Mouse (Mus musculus) stomach, embryonic 16.5 days (tissue): ENCODE measurements around the gene 1700069L16Rik. TPM values are rescaled to one million over a fixed set of nuclear protein-coding genes. Genes with fewer than 3 reads are reported as not detected.
A peak's percentile ranks its signal among the peaks of the same experiment; 100 is the strongest.

Source experiments
- ATAC-seq: fragments of 200-750 bp; cut with Nextera tagmentation; 2 replicates; pipeline ENCODE4 v1.8.0; 2017; ENCODE audit warnings: moderate number of reproducible peaks, moderate TSS enrichment; ENCODE audit not compliant: insufficient read depth, low FRiP score
- H3K27ac ChIP-seq: fragments of 300-500 bp; sonication (generic); 2 replicates; pipeline ENCODE4 v1.5.1; 2014; ENCODE audit warnings: low read length
- H3K27me3 ChIP-seq: fragments of 300-500 bp; sonication (generic); 2 replicates; pipeline ENCODE4 v1.6.1; 2014; ENCODE audit warnings: low read length, control low read depth, mixed read lengths; ENCODE audit not compliant: control insufficient read depth, insufficient read depth
- H3K36me3 ChIP-seq: fragments of 300-500 bp; sonication (generic); 2 replicates; pipeline ENCODE4 v1.6.1; 2014; ENCODE audit warnings: low read length; ENCODE audit not compliant: control insufficient read depth, insufficient read depth
- H3K4me1 ChIP-seq: fragments of 300-500 bp; sonication (generic); 2 replicates; pipeline ENCODE4 v1.6.1; 2014; ENCODE audit warnings: low read length, control low read depth, mixed read lengths; ENCODE audit not compliant: control insufficient read depth, insufficient read depth
- H3K4me2 ChIP-seq: fragments of 300-500 bp; sonication (generic); 2 replicates; pipeline ENCODE4 v1.6.1; 2014; ENCODE audit warnings: low read depth, low read length, mixed read lengths
- H3K4me3 ChIP-seq: fragments of 300-500 bp; sonication (generic); replicated peaks from 2 replicates; pipeline ENCODE4 v1.5.1; 2014; ENCODE audit warnings: mild to moderate bottlenecking, low read length
- H3K9ac ChIP-seq: fragments of 300-500 bp; sonication (generic); 2 replicates; pipeline ENCODE4 v1.6.1; 2014; ENCODE audit warnings: low read length
- H3K9me3 ChIP-seq: fragments of 300-500 bp; sonication (generic); replicated peaks from 2 replicates; pipeline ENCODE4 v1.6.1; 2016; ENCODE audit warnings: low read length, control low read depth; ENCODE audit not compliant: control insufficient read depth
- WGBS: fragments of 180-500 bp; shearing (Covaris S2); extraction: QIAGEN DNeasy Blood & Tissue Kit; methylation state at CpG from one replicate; pipeline ENCODE4 v1.1.7; 2014; 5-methylcytosine and 5-hydroxymethylcytosine counted together
- polyA plus RNA-seq: library from polyadenylated mRNA; unstranded; fragments of >200 nt; fragmentation: Nextera tagmentation; extraction: Ambion mirVana; gene quantifications from 2 replicates; pipeline ENCODE4 v1.2.1, GENCODE M21; 2015

Gene 1700069L16Rik
- polyA plus RNA-seq, 1 experiment from 2014 or later = not detected

- ATAC-seq = peak; percentile 96
- H3K9ac ChIP-seq = peak within 1 kb of the TSS; percentile 78
- peaks cover 14% of the 10 kb centered on the region for H3K4me1 ChIP-seq
- no peaks in the 10 kb centered on the region for H3K27me3 ChIP-seq
- H3K27ac ChIP-seq = peak within 1 kb of the TSS; percentile 95
- WGBS = under 1% methylated on average over 71 of the region's 71 CpGs
- peak within 1 kb of the TSS; percentile 81 for H3K4me2 ChIP-seq
- H3K4me3 ChIP-seq = peak within 1 kb of the TSS; percentile 71
- no peaks in the 10 kb centered on the region for H3K9me3 ChIP-seq
- H3K36me3 ChIP-seq = peaks cover 9% of the 10 kb centered on the region
Observed at GRCm38 (mm10) chr5:113735345-113736112, 11.0 kb upstream of the 1700069L16Rik start, which contains the start of gene Ficd. TSS of gene Ficd (plus strand) at chr5:113735803.

- peak overlapping the region; percentile 81 for H3K4me2 ChIP-seq
Observed at GRCm38 (mm10) chr5:113735023-113735344, 10.4 kb upstream of the 1700069L16Rik start.

GRCm38 (mm10) chr5:113734376-113734775 is 9.8 kb upstream of the 1700069L16Rik start:
- Histone ChIP-seq H3K36me3 (peaks cover 9% of the 10 kb centered on the region), H3K9me3 (no peaks in the 10 kb centered on the region), H3K4me2 (no peak overlapping the region), H3K4me1 (peaks cover 14% of the 10 kb centered on the region), H3K9ac (no peak overlapping the region), H3K27ac (no peak overlapping the region), H3K4me3 (no peak overlapping the region), H3K27me3 (no peaks in the 10 kb centered on the region)
- 59% methylated on average over 5 of the region's 5 CpGs for WGBS
- no peak for ATAC-seq

More at GRCm38 (mm10) chr5:113735023-113735344, 10.4 kb upstream of the 1700069L16Rik start:
- WGBS = 15% methylated on average over 7 of the region's 7 CpGs
- Histone ChIP-seq H3K9me3 (no peaks in the 10 kb centered on the region), H3K36me3 (peaks cover 9% of the 10 kb centered on the region), H3K27ac (peak overlapping the region; percentile 95), H3K27me3 (no peaks in the 10 kb centered on the region), H3K9ac (peak overlapping the region; percentile 76), H3K4me3 (peak overlapping the region; percentile 71), H3K4me1 (peaks cover 14% of the 10 kb centered on the region)
- ATAC-seq = no peak

GRCm38 (mm10) chr5:113732182-113732581 is 7.6 kb upstream of the 1700069L16Rik start:
- Histone ChIP-seq H3K9ac (no peak overlapping the region), H3K9me3 (no peaks in the 10 kb centered on the region), H3K4me3 (no peak overlapping the region), H3K36me3 (no peaks in the 10 kb centered on the region), H3K27me3 (no peaks in the 10 kb centered on the region), H3K4me2 (no peak overlapping the region), H3K4me1 (peaks cover 13% of the 10 kb centered on the region), H3K27ac (no peak overlapping the region)
- 26% methylated on average over 6 of the region's 6 CpGs for WGBS
- no peak for ATAC-seq

GRCm38 (mm10) chr5:113731174-113731573 is 6.6 kb upstream of the 1700069L16Rik start:
- H3K9ac ChIP-seq = no peak overlapping the region
- 79% methylated on average over 7 of the region's 7 CpGs for WGBS
- H3K27ac ChIP-seq = no peak overlapping the region
- 0 out of 2 replicates have a peak, but pooled peaks cover 2% of the 10 kb centered on the region for H3K27me3 ChIP-seq
- H3K4me2 ChIP-seq = no peak overlapping the region
- H3K36me3 ChIP-seq = no peaks in the 10 kb centered on the region
- peaks cover 4% of the 10 kb centered on the region for H3K4me1 ChIP-seq
- no peak for ATAC-seq
- no peak overlapping the region for H3K4me3 ChIP-seq
- no peaks in the 10 kb centered on the region for H3K9me3 ChIP-seq

GRCm38 (mm10) chr5:113730641-113731121 is 6.1 kb upstream of the 1700069L16Rik start:
- H3K4me2 ChIP-seq = no peak overlapping the region
- no peak overlapping the region for H3K4me3 ChIP-seq
- no peak for ATAC-seq
- 65% methylated on average over 7 of the region's 7 CpGs for WGBS
- H3K4me1 ChIP-seq = peaks cover 4% of the 10 kb centered on the region
- 0 out of 2 replicates have a peak, but pooled peaks cover 2% of the 10 kb centered on the region for H3K27me3 ChIP-seq
- H3K36me3 ChIP-seq = no peaks in the 10 kb centered on the region
- no peak overlapping the region for H3K9ac ChIP-seq
- H3K9me3 ChIP-seq = no peaks in the 10 kb centered on the region
- no peak overlapping the region for H3K27ac ChIP-seq

- Histone ChIP-seq H3K27me3 (0 out of 2 replicates have a peak, but pooled peaks cover 2% of the 10 kb centered on the region), H3K4me1 (no peaks in the 10 kb centered on the region), H3K4me3 (no peak overlapping the region), H3K4me2 (no peak overlapping the region), H3K9ac (no peak overlapping the region), H3K9me3 (no peaks in the 10 kb centered on the region), H3K27ac (no peak overlapping the region), H3K36me3 (no peaks in the 10 kb centered on the region)
- no peak for ATAC-seq
- 85% methylated on average over 7 of the region's 7 CpGs for WGBS
Observed at GRCm38 (mm10) chr5:113728691-113729090, 4.1 kb upstream of the 1700069L16Rik start.

- Histone ChIP-seq H3K36me3 (no peaks in the 10 kb centered on the region), H3K9me3 (no peaks in the 10 kb centered on the region), H3K27ac (no peak overlapping the region), H3K4me2 (no peak overlapping the region), H3K27me3 (0 out of 2 replicates have a peak, but pooled peaks cover 2% of the 10 kb centered on the region), H3K4me1 (no peaks in the 10 kb centered on the region), H3K4me3 (no peak overlapping the region), H3K9ac (no peak overlapping the region)
- WGBS = 78% methylated on average over 7 of the region's 7 CpGs
- no peak for ATAC-seq
Observed at GRCm38 (mm10) chr5:113728011-113728410, 3.4 kb upstream of the 1700069L16Rik start.

- Histone ChIP-seq H3K4me1 (no peaks in the 10 kb centered on the region), H3K36me3 (no peaks in the 10 kb centered on the region), H3K9ac (no peak overlapping the region), H3K27ac (no peak overlapping the region), H3K4me2 (no peak overlapping the region), H3K27me3 (0 out of 2 replicates have a peak, but pooled peaks cover 2% of the 10 kb centered on the region), H3K4me3 (no peak overlapping the region), H3K9me3 (no peaks in the 10 kb centered on the region)
- ATAC-seq = no peak
- 55% methylated on average over 12 of the region's 12 CpGs for WGBS
Observed at GRCm38 (mm10) chr5:113727238-113727637, 2.7 kb upstream of the 1700069L16Rik start.
